Comparison of ENCODE assay signal across 24 mouse cellular contexts in genomic region chr2:103637943-103638342, GRCm38 (mm10).
"Had no signal": no experiment of that assay in that cellular context is flagged by ENCODE, and none has a peak within 500 bp of the region (broad histone marks: within the 10 kb centered on the region; RNA-seq: fewer than 3 reads in every experiment).

No protein-coding gene starts in this region.

- H3K9me3 ChIP-seq: heart, embryonic 10.5 days; heart, embryonic 12.5 days; hindbrain, embryonic 10.5 days; hindbrain, embryonic 12.5 days; kidney, embryonic 15.5 days; limb, embryonic 10.5 days; limb, embryonic 12.5 days had no signal

- H3K4me3 ChIP-seq: heart, adult 2 months; heart, embryonic 10.5 days; heart, embryonic 12.5 days; hindbrain, embryonic 10.5 days; hindbrain, embryonic 12.5 days; kidney, embryonic 15.5 days; layer of hippocampus, adult 2 months; left cerebral cortex, adult 2 months; limb, embryonic 10.5 days; limb, embryonic 12.5 days had no signal

- H3K9ac ChIP-seq: heart, embryonic 12.5 days; hindbrain, embryonic 12.5 days; hindbrain, embryonic 14.5 days; kidney, embryonic 15.5 days; limb, embryonic 12.5 days had no signal

- H3K36me3 ChIP-seq: heart, embryonic 10.5 days; heart, embryonic 12.5 days; hindbrain, embryonic 10.5 days; hindbrain, embryonic 12.5 days; kidney, embryonic 15.5 days; limb, embryonic 10.5 days; limb, embryonic 12.5 days had no signal

- ATAC-seq: intestine, embryonic 16.5 days had no signal

- H3K4me2 ChIP-seq: heart, embryonic 12.5 days; hindbrain, embryonic 12.5 days; hindbrain, embryonic 14.5 days; kidney, embryonic 15.5 days; limb, embryonic 12.5 days; liver, embryonic 11.5 days had no signal

- H3K27me3 ChIP-seq: heart, embryonic 12.5 days; kidney, embryonic 15.5 days; limb, embryonic 12.5 days had no signal

- DNase-seq: gastrocnemius, postnatal 25 days; heart, adult 11 months; heart, adult 2 months; heart, postnatal 10 days; heart, postnatal 4 days; kidney, adult 11 months; kidney, adult 2 months; kidney, adult 9 months; kidney, postnatal 14 days; kidney, postnatal 4 days; liver had no signal

- H3K27ac ChIP-seq: heart, adult 2 months; heart, embryonic 10.5 days; hindbrain, embryonic 10.5 days; hindbrain, embryonic 12.5 days; hindbrain, embryonic 14.5 days; kidney, embryonic 15.5 days; kidney, postnatal 0 days; layer of hippocampus, adult 2 months; left cerebral cortex, adult 2 months; limb, embryonic 10.5 days; limb, embryonic 12.5 days had no signal
